Mouse (Mus musculus) limb, embryonic 10.5 days (tissue): ENCODE measurements at regions not wholly inside any gene's neighbourhood (a gene's known extent, or its start where the extent isn't known, plus 50 kb on each side); places are given as distances from the start of the nearest gene placed in this dataset.
A peak's percentile ranks its signal among the peaks of the same experiment; 100 is the strongest.

Experiments
- DNase-seq: peaks from one replicate; pipeline ENCODE4 v3.0.0-alpha.2; 2017; ENCODE audit warnings: low spot score
- H3K27ac ChIP-seq: fragments of 300-500 bp; sonication (generic); 2 replicates; pipeline ENCODE4 v1.5.1; 2016; ENCODE audit warnings: mild to moderate bottlenecking
- H3K27me3 ChIP-seq: fragments of 300-500 bp; sonication (generic); 2 replicates; pipeline ENCODE4 v1.6.1; 2016; ENCODE audit warnings: low read depth, mild to moderate bottlenecking; ENCODE audit not compliant: poor library complexity, severe bottlenecking
- H3K36me3 ChIP-seq: fragments of 300-500 bp; sonication (generic); 2 replicates; pipeline ENCODE4 v1.6.1; 2016; ENCODE audit warnings: mild to moderate bottlenecking, moderate library complexity
- H3K4me1 ChIP-seq: fragments of 300-500 bp; sonication (generic); 2 replicates; pipeline ENCODE4 v1.6.1; 2016
- H3K4me3 ChIP-seq: fragments of 300-500 bp; sonication (generic); 2 replicates; pipeline ENCODE4 v1.5.1; 2016; ENCODE audit warnings: mild to moderate bottlenecking, moderate library complexity
- H3K9me3 ChIP-seq: fragments of 300-500 bp; sonication (generic); replicated peaks from 2 replicates; pipeline ENCODE4 v1.6.1; 2016; ENCODE audit warnings: mild to moderate bottlenecking
- WGBS: fragments of 180-500 bp; shearing (Covaris S2); methylation state at CpG from one replicate; pipeline ENCODE4 v1.1.7; 2016; 5-methylcytosine and 5-hydroxymethylcytosine counted together

- H3K9me3 ChIP-seq, result no peaks in the 10 kb centered on the region
Observed at GRCm38 (mm10) chr4:66622650-66623394, 204.6 kb upstream of the Tlr4 start.

GRCm38 (mm10) chr4:66618811-66619440 is 208.5 kb upstream of the Tlr4 start:
- no peaks in the 10 kb centered on the region for H3K9me3 ChIP-seq
- no peak for DNase-seq
- no peaks in the 10 kb centered on the region for H3K4me1 ChIP-seq
- 79% methylated on average over 2 of the region's 2 CpGs for WGBS
- H3K27ac ChIP-seq, result no peak overlapping the region
- no peak overlapping the region for H3K4me3 ChIP-seq
- H3K27me3 ChIP-seq, result no peaks in the 10 kb centered on the region
- H3K36me3 ChIP-seq, result no peaks in the 10 kb centered on the region

More at GRCm38 (mm10) chr4:66622650-66623394, 204.6 kb upstream of the Tlr4 start:
- H3K27ac ChIP-seq, result no peak overlapping the region
- H3K4me3 ChIP-seq, result no peak overlapping the region
- no peak for DNase-seq
- H3K4me1 ChIP-seq, result no peaks in the 10 kb centered on the region
- no peaks in the 10 kb centered on the region for H3K36me3 ChIP-seq
- H3K27me3 ChIP-seq, result no peaks in the 10 kb centered on the region
- 77% methylated on average over 5 of the region's 5 CpGs for WGBS

- Histone ChIP-seq H3K27me3 (no peaks in the 10 kb centered on the region), H3K4me3 (no peak overlapping the region), H3K27ac (no peak overlapping the region), H3K9me3 (no peaks in the 10 kb centered on the region), H3K4me1 (no peaks in the 10 kb centered on the region), H3K36me3 (no peaks in the 10 kb centered on the region)
- peak; percentile 40 for DNase-seq
- WGBS, result 45% methylated on average over 7 of the region's 7 CpGs
Observed at GRCm38 (mm10) chr4:66617743-66618736, 209.3 kb upstream of the Tlr4 start.

- 84% methylated on average over 4 of the region's 4 CpGs for WGBS
- H3K27me3 ChIP-seq, result no peaks in the 10 kb centered on the region
- no peak for DNase-seq
Observed at GRCm38 (mm10) chr4:66617101-66617500, 210.3 kb upstream of the Tlr4 start.

GRCm38 (mm10) chr4:66604849-66605248 is 200.4 kb upstream of the Astn2 start:
- Histone ChIP-seq H3K27me3 (no peaks in the 10 kb centered on the region), H3K27ac (no peak overlapping the region), H3K4me1 (no peaks in the 10 kb centered on the region), H3K36me3 (no peaks in the 10 kb centered on the region), H3K4me3 (no peak overlapping the region), H3K9me3 (no peaks in the 10 kb centered on the region)
- no peak for DNase-seq

More at GRCm38 (mm10) chr4:66617101-66617500, 210.3 kb upstream of the Tlr4 start:
- Histone ChIP-seq H3K4me1 (no peaks in the 10 kb centered on the region), H3K36me3 (no peaks in the 10 kb centered on the region), H3K4me3 (no peak overlapping the region), H3K9me3 (no peaks in the 10 kb centered on the region), H3K27ac (no peak overlapping the region)

GRCm38 (mm10) chr4:66598737-66599136 is 194.3 kb upstream of the Astn2 start:
- no peak overlapping the region for H3K4me3 ChIP-seq
- 95% methylated on average over 1 of the region's 1 CpGs for WGBS
- H3K4me1 ChIP-seq, result no peaks in the 10 kb centered on the region
- H3K27ac ChIP-seq, result no peak overlapping the region
- H3K27me3 ChIP-seq, result no peaks in the 10 kb centered on the region
- DNase-seq, result no peak
- H3K9me3 ChIP-seq, result no peaks in the 10 kb centered on the region
- no peaks in the 10 kb centered on the region for H3K36me3 ChIP-seq

GRCm38 (mm10) chr4:66586647-66587046 is 182.2 kb upstream of the Astn2 start:
- DNase-seq, result no peak
- no peak overlapping the region for H3K27ac ChIP-seq
- WGBS, result 62% methylated on average over 5 of the region's 5 CpGs
- H3K4me1 ChIP-seq, result no peaks in the 10 kb centered on the region
- H3K27me3 ChIP-seq, result no peaks in the 10 kb centered on the region
- H3K36me3 ChIP-seq, result no peaks in the 10 kb centered on the region
- no peaks in the 10 kb centered on the region for H3K9me3 ChIP-seq
- no peak overlapping the region for H3K4me3 ChIP-seq

GRCm38 (mm10) chr4:66586166-66586565 is 181.8 kb upstream of the Astn2 start:
- WGBS, result 28% methylated on average over 3 of the region's 3 CpGs
- no peak for DNase-seq
- Histone ChIP-seq H3K27me3 (no peaks in the 10 kb centered on the region), H3K27ac (no peak overlapping the region), H3K9me3 (no peaks in the 10 kb centered on the region), H3K4me3 (no peak overlapping the region), H3K4me1 (no peaks in the 10 kb centered on the region), H3K36me3 (no peaks in the 10 kb centered on the region)

GRCm38 (mm10) chr4:66556936-66557335 is 152.5 kb upstream of the Astn2 start:
- Histone ChIP-seq H3K4me3 (no peak overlapping the region), H3K27ac (no peak overlapping the region), H3K9me3 (no peaks in the 10 kb centered on the region), H3K4me1 (no peaks in the 10 kb centered on the region), H3K36me3 (no peaks in the 10 kb centered on the region), H3K27me3 (no peaks in the 10 kb centered on the region)
- DNase-seq, result no peak

GRCm38 (mm10) chr4:66550306-66551104 is 146.1 kb upstream of the Astn2 start:
- WGBS, result 72% methylated on average over 3 of the region's 3 CpGs

GRCm38 (mm10) chr4:66542833-66543436 is 138.5 kb upstream of the Astn2 start:
- H3K9me3 ChIP-seq, result no peaks in the 10 kb centered on the region
- 75% methylated on average over 4 of the region's 4 CpGs for WGBS
- H3K4me3 ChIP-seq, result no peak overlapping the region
- DNase-seq, result no peak
- H3K27ac ChIP-seq, result no peak overlapping the region
- H3K27me3 ChIP-seq, result no peaks in the 10 kb centered on the region
- H3K36me3 ChIP-seq, result no peaks in the 10 kb centered on the region
- H3K4me1 ChIP-seq, result no peaks in the 10 kb centered on the region

More at GRCm38 (mm10) chr4:66550306-66551104, 146.1 kb upstream of the Astn2 start:
- H3K4me1 ChIP-seq, result no peaks in the 10 kb centered on the region
- H3K9me3 ChIP-seq, result no peaks in the 10 kb centered on the region
- H3K36me3 ChIP-seq, result no peaks in the 10 kb centered on the region
- H3K27me3 ChIP-seq, result no peaks in the 10 kb centered on the region
- no peak overlapping the region for H3K27ac ChIP-seq
- no peak for DNase-seq
- no peak overlapping the region for H3K4me3 ChIP-seq

GRCm38 (mm10) chr4:66524456-66524855 is 120.0 kb upstream of the Astn2 start:
- no peak for DNase-seq
- peaks cover 5% of the 10 kb centered on the region for H3K4me1 ChIP-seq
- H3K27me3 ChIP-seq, result no peaks in the 10 kb centered on the region
- H3K36me3 ChIP-seq, result no peaks in the 10 kb centered on the region
- H3K9me3 ChIP-seq, result no peaks in the 10 kb centered on the region
- H3K27ac ChIP-seq, result no peak overlapping the region
- 79% methylated on average over 5 of the region's 5 CpGs for WGBS
- H3K4me3 ChIP-seq, result no peak overlapping the region
